Mouse (Mus musculus): Measurements from ENCODE around the gene Ccdc82.

Gene Ccdc82

GRCm38 (mm10) chr9:13246815-13247638, at the start of gene Ccdc82:
Gene Ccdc82 (plus strand): TSS chr9:13246955.
- DNase-seq: peak; percentile 84

GRCm38 (mm10) chr9:13200079-13200478, 46.7 kb upstream of the Ccdc82 start:
- no peak for DNase-seq

- no peak for DNase-seq
Observed at GRCm38 (mm10) chr9:13203109-13203508, 43.6 kb upstream of the Ccdc82 start.

- no peak for DNase-seq
Observed at GRCm38 (mm10) chr9:13203681-13204080, 43.1 kb upstream of the Ccdc82 start.

DNA sequence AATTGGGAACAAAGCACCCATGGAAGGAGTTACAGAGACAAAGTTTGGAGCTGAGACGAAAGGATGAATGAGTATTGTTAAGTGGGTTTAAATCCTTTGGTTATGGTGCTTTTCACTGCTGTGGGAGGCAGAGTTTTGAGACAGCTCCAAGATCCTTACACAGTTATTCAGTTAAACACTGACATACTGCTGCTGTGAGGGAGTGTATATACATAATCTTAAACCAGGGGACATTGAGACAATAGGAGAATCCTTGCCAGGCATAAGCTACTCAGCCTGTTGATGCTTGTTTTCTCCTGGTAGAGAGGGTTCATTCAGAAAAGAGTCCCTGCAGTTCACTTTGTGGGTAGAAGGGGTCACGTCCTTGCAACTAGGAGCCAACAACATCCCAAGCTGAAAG, 40.4 kb upstream of the Ccdc82 start:
- no peak for DNase-seq

- DNase-seq: no peak
Observed at GRCm38 (mm10) chr9:13225872-13226271, 20.9 kb upstream of the Ccdc82 start.

GRCm38 (mm10) chr9:13230553-13230952, 16.2 kb upstream of the Ccdc82 start:
- DNase-seq: no peak

- no peak for DNase-seq
Observed at GRCm38 (mm10) chr9:13231545-13232216, 15.1 kb upstream of the Ccdc82 start.

- no peak for DNase-seq
Observed at GRCm38 (mm10) chr9:13242321-13242720, 4.4 kb upstream of the Ccdc82 start.

DNA sequence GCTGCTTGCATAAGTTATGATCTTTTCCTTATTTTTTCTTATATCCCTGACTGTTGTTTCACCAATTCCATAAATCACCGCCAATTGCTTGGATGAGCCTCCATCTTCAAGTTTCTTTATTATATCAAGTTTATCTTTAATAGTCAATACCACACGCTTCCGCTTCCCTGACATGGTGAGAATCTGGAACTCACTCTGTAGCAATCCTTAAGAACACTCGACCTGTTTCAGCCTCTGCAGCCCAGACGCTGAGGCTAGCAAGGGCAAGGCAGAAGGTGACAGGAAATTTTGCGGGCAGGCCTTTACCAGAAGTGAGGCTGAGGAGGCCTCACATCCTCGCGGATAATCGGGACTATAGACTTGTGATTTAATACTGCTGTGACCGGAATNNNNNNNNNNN, 1.3 kb upstream of the Ccdc82 start, which contains the start of gene Jrkl:
TSS of gene Jrkl (minus strand) at position 349 of the 400 bp plus-strand sequence.
- DNase-seq: peak; percentile 9

GRCm38 (mm10) chr9:13248104-13248503, 1.3 kb downstream of the Ccdc82 start:
- no peak for DNase-seq

DNA sequence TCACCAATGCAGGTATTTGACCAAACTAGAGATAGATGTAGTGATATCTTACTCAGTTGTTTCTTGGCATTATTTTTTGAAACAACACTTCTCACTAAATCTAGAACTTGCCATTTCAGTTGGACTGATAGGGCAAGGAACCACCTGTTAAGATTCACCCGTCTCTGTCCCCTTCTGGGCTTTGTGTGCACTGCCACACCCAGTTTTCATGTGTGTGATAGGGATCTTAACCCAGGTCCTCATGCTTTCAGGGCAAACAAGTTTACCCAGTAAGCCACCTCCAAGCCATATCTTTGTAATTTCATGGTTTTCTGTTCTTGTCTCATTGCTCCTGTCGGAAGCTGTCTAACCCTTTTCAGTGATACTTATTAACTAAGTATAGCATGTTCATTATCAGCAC, 4.5 kb downstream of the Ccdc82 start:
- no peak for DNase-seq

DNA sequence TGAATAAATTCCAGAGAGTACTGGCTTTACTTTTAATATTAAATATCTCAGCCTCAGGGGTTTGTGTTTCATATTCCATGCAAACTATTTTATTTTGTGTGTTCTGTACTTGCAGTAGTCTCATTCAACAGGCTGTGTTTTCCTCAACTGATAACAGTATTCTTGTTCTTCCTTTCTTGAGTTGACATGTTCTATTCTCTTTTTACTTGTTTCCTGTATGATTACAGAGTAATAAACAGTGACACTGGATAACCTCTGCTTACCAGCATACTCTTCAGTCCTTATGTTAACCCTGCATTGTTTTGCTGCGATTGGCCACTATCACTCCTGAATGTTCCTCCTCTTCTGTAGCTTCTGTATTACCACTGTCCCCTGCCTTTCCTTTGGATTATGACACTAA, 10.0 kb downstream of the Ccdc82 start:
- no peak for DNase-seq

GRCm38 (mm10) chr9:13258173-13258572, 11.4 kb downstream of the Ccdc82 start:
- DNase-seq: no peak

- DNase-seq: no peak
Observed at GRCm38 (mm10) chr9:13260980-13261379, 14.2 kb downstream of the Ccdc82 start.

GRCm38 (mm10) chr9:13273219-13273618, 26.5 kb downstream of the Ccdc82 start:
- DNase-seq: no peak

- DNase-seq: no peak
Observed at GRCm38 (mm10) chr9:13287482-13287881, 40.7 kb downstream of the Ccdc82 start.

DNA sequence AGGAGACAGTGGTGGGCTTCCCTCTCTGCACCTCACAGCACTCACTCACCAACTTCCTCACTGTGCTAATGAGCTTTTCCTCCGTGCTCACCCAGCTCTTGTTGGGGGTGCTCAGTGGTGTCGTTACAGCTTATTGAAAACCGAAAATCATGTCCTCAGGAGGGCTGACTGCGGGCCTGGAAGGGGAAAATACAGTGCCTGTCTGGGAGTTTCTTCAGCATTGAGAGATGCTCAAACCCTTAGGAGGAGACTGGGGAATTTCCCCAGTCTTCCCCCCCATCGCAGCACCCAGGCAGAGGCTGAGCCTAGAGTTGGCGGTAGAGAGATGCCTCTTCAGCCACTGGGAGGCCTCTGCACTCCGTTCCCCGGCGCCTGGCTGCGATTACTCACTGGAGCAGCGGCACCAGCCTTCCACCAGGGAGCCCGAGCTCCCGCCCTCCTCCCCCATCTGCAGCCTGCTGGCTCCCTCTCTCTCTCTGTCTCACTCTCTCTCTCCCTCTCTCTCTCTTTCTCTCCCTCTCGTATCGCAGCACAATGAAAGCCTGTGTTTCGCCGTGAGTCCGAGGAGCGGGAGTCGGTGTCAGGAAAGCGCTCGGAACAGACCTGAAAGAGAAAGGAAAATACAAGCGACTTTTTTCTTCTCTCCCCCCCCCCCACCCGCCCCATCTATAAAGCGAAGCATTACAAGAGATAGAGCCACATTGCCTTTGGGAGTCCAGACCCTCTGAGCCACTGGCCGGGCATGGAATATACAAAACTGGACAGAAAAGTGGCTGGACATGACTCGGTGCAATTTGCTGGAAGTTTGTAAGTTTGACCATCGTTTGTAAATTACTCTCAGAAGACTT, 49.7 kb downstream of the Ccdc82 start:
- DNase-seq: peak; percentile 93

GRCm38 (mm10) chr9:13297122-13297667, 50.4 kb downstream of the Ccdc82 start:
- no peak for DNase-seq

- DNase-seq: peak; percentile 63
Observed at GRCm38 (mm10) chr9:13297668-13298512, 51.1 kb downstream of the Ccdc82 start, which contains the start of gene Maml2. Gene Maml2 (plus strand): TSS chr9:13297957.

DNA sequence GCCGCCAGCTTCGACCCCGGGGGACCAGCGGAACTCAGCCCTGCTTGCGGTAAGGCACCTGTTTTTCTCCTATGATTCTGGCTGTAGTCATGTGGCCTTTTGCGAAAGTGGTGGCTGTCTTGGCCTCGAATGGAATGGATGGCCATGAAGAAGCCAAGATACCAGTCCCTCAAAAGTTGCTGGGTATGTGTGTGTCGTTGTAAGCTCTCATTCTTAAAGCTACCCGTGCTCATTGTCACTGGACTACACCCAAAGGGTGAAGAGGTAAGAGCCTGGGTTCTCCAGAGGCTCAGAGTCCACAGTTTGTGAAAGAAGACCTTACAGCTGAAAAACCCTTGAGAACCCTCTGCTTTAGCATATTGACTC, 51.7 kb downstream of the Ccdc82 start:
- DNase-seq: no peak

- DNase-seq: no peak
Observed at GRCm38 (mm10) chr9:13299190-13299589, 52.4 kb downstream of the Ccdc82 start.

Data from layer of hippocampus, adult 9-11 months (tissue).